Mouse (Mus musculus): Measurements from ENCODE around the gene Gm26938. TPM values are rescaled to one million over a fixed set of nuclear protein-coding genes. Genes with fewer than 3 reads are reported as not detected.

Gm26938 gene
- polyA plus RNA-seq, 1 experiment from 2014 or later: not detected

- Histone ChIP-seq H3K27ac (ENCODE audit: low read depth) (peak within 1 kb of the TSS; percentile 70), H3K4me3 (ENCODE audit: low read depth, low read length) (peak within 1 kb of the TSS; percentile 89), H3K4me2 (ENCODE audit: low read depth, low read length) (peak within 1 kb of the TSS; percentile 96), H3K4me1 (ENCODE audit: insufficient read depth) (peaks cover 12% of the 10 kb centered on the region), H3K9me3 (ENCODE audit: low read length) (no peaks in the 10 kb centered on the region), H3K9ac (replicated peaks) (peak within 1 kb of the TSS; percentile 86), H3K36me3 (replicated peaks; ENCODE audit: insufficient read depth, low read length) (peaks cover 22% of the 10 kb centered on the region), H3K27me3 (ENCODE audit: insufficient read depth, low read length) (no peaks in the 10 kb centered on the region)
- DNase-seq (peak; percentile 96), ATAC-seq (peak; percentile 90)
- 1% methylated on average over 55 of the region's 55 CpGs for WGBS (ENCODE audit: insufficient replicate concordance)
- peak; percentile 98 for TF ChIP-seq CTCF (IDR thresholded peaks at IDR 0.05; ENCODE audit: low read depth)
- TF ChIP-seq EP300 (IDR thresholded peaks at IDR 0.05; ENCODE audit: low read depth): peak; percentile 81
Observed at GRCm38 (mm10) chr5:139775216-139775926, 50.8 kb downstream of the Gm26938 start, which contains the start of gene Ints1. Gene Ints1 (minus strand): TSS chr5:139775674.

GRCm38 (mm10) chr5:139768216-139768615 lies 58.0 kb downstream of the Gm26938 start:
- no peak overlapping the region for H3K9ac ChIP-seq (replicated peaks)
- H3K4me3 ChIP-seq (ENCODE audit: low read depth, low read length): no peak overlapping the region
- ATAC-seq: no peak
- WGBS (ENCODE audit: insufficient replicate concordance): 83% methylated on average over 8 of the region's 8 CpGs
- H3K4me1 ChIP-seq (ENCODE audit: insufficient read depth): no peaks in the 10 kb centered on the region
- DNase-seq: no peak
- H3K9me3 ChIP-seq (ENCODE audit: low read length): no peaks in the 10 kb centered on the region
- no peak overlapping the region for H3K27ac ChIP-seq (ENCODE audit: low read depth)
- no peak for TF ChIP-seq CTCF (IDR thresholded peaks at IDR 0.05; ENCODE audit: low read depth)
- no peak for TF ChIP-seq EP300 (IDR thresholded peaks at IDR 0.05; ENCODE audit: low read depth)
- H3K36me3 ChIP-seq (replicated peaks; ENCODE audit: insufficient read depth, low read length): peaks cover 79% of the 10 kb centered on the region
- H3K27me3 ChIP-seq (ENCODE audit: insufficient read depth, low read length): no peaks in the 10 kb centered on the region
- no peak overlapping the region for H3K4me2 ChIP-seq (ENCODE audit: low read depth, low read length)

- WGBS (ENCODE audit: insufficient replicate concordance): 74% methylated on average over 11 of the region's 11 CpGs
- peak; percentile 50 for DNase-seq
Observed at GRCm38 (mm10) chr5:139764296-139764695, 61.9 kb downstream of the Gm26938 start.

GRCm38 (mm10) chr5:139758096-139758495 lies 68.1 kb downstream of the Gm26938 start:
- 89% methylated on average over 16 of the region's 16 CpGs for WGBS (ENCODE audit: insufficient replicate concordance)

More at GRCm38 (mm10) chr5:139764296-139764695, 61.9 kb downstream of the Gm26938 start:
- Histone ChIP-seq H3K27me3 (ENCODE audit: insufficient read depth, low read length) (no peaks in the 10 kb centered on the region), H3K4me3 (ENCODE audit: low read depth, low read length) (no peak overlapping the region), H3K4me1 (ENCODE audit: insufficient read depth) (no peaks in the 10 kb centered on the region), H3K4me2 (ENCODE audit: low read depth, low read length) (no peak overlapping the region), H3K27ac (ENCODE audit: low read depth) (no peak overlapping the region), H3K9ac (replicated peaks) (no peak overlapping the region), H3K36me3 (replicated peaks; ENCODE audit: insufficient read depth, low read length) (peaks cover 69% of the 10 kb centered on the region), H3K9me3 (ENCODE audit: low read length) (no peaks in the 10 kb centered on the region)
- peak; percentile 31; the same call in 1 of the 2 replicates for ATAC-seq
- peak; percentile 72 for TF ChIP-seq CTCF (IDR thresholded peaks at IDR 0.05; ENCODE audit: low read depth)
- no peak for TF ChIP-seq EP300 (IDR thresholded peaks at IDR 0.05; ENCODE audit: low read depth)

More at GRCm38 (mm10) chr5:139758096-139758495, 68.1 kb downstream of the Gm26938 start:
- TF ChIP-seq EP300 (IDR thresholded peaks at IDR 0.05; ENCODE audit: low read depth) (no peak), CTCF (IDR thresholded peaks at IDR 0.05; ENCODE audit: low read depth) (no peak)
- H3K9me3 ChIP-seq (ENCODE audit: low read length): no peaks in the 10 kb centered on the region
- H3K27me3 ChIP-seq (ENCODE audit: insufficient read depth, low read length): no peaks in the 10 kb centered on the region
- H3K4me3 ChIP-seq (ENCODE audit: low read depth, low read length): no peak overlapping the region
- peaks cover 51% of the 10 kb centered on the region for H3K36me3 ChIP-seq (replicated peaks; ENCODE audit: insufficient read depth, low read length)
- no peak overlapping the region for H3K27ac ChIP-seq (ENCODE audit: low read depth)
- no peak overlapping the region for H3K4me2 ChIP-seq (ENCODE audit: low read depth, low read length)
- no peaks in the 10 kb centered on the region for H3K4me1 ChIP-seq (ENCODE audit: insufficient read depth)
- no peak overlapping the region for H3K9ac ChIP-seq (replicated peaks)
- no peak for ATAC-seq
- no peak for DNase-seq

Small RNAs within 50 kb of the gene (microRNA-seq; reads per million reads assigned to microRNA genes)
- gene Mir7037: not detected

Other genes with a start within 250 kb of the Gm26938 start
- gene Micall2, start 90.1 kb downstream of the Gm26938 start, polyA plus RNA-seq (2015; fragmentation: Nextera tagmentation; extraction: Ambion mirVana): 4.9 and 5.8 TPM in 2 replicates
- gene Ints1, start 50.7 kb downstream of the Gm26938 start, polyA plus RNA-seq (2015; fragmentation: Nextera tagmentation; extraction: Ambion mirVana): 5.6 and 6.4 TPM in 2 replicates
- gene Mafk, start 34.9 kb downstream of the Gm26938 start, polyA plus RNA-seq (2015; fragmentation: Nextera tagmentation; extraction: Ambion mirVana): 15.7 and 19.1 TPM in 2 replicates
- gene Tmem184a, start 6.5 kb downstream of the Gm26938 start, polyA plus RNA-seq (2015; fragmentation: Nextera tagmentation; extraction: Ambion mirVana): 3.0 and 3.2 TPM in 2 replicates
- gene Psmg3, start 478 bp upstream of the Gm26938 start, polyA plus RNA-seq (2015; fragmentation: Nextera tagmentation; extraction: Ambion mirVana): 28.8 and 29.1 TPM in 2 replicates
- gene Elfn1, start 81.5 kb upstream of the Gm26938 start, polyA plus RNA-seq (2015; fragmentation: Nextera tagmentation; extraction: Ambion mirVana): not detected in 2 replicates